Mouse (Mus musculus): ENCODE measurements around the gene Hes7.
A peak's percentile ranks its signal among the peaks of the same experiment; 100 is the strongest.

The Hes7 gene

GRCm38 (mm10) chr11:69101604-69102402 lies 18.4 kb upstream of the Hes7 start:
- no peak for DNase-seq (ENCODE audit: low read depth)

- DNase-seq (ENCODE audit: low read depth): no peak
Observed at GRCm38 (mm10) chr11:69102403-69102725, 17.8 kb upstream of the Hes7 start.

- no peak for DNase-seq (ENCODE audit: low read depth)
Observed at GRCm38 (mm10) chr11:69103121-69103520, 17.1 kb upstream of the Hes7 start.

GRCm38 (mm10) chr11:69103531-69104435 lies 16.4 kb upstream of the Hes7 start:
- no peak for DNase-seq (ENCODE audit: low read depth)

- DNase-seq (ENCODE audit: low read depth): no peak
Observed at GRCm38 (mm10) chr11:69104487-69104886, 15.7 kb upstream of the Hes7 start.

- DNase-seq (ENCODE audit: low read depth): no peak
Observed at GRCm38 (mm10) chr11:69105227-69105626, 15.0 kb upstream of the Hes7 start.

GRCm38 (mm10) chr11:69105796-69106195 lies 14.4 kb upstream of the Hes7 start:
- DNase-seq (ENCODE audit: low read depth): no peak

- DNase-seq (ENCODE audit: low read depth): no peak
Observed at GRCm38 (mm10) chr11:69106299-69106698, 13.9 kb upstream of the Hes7 start.

- no peak for DNase-seq (ENCODE audit: low read depth)
Observed at GRCm38 (mm10) chr11:69106842-69107241, 13.4 kb upstream of the Hes7 start.

GRCm38 (mm10) chr11:69107676-69108075 lies 12.5 kb upstream of the Hes7 start:
- no peak for DNase-seq (ENCODE audit: low read depth)

GRCm38 (mm10) chr11:69108223-69108622 lies 12.0 kb upstream of the Hes7 start:
- DNase-seq (ENCODE audit: low read depth): no peak

- no peak for DNase-seq (ENCODE audit: low read depth)
Observed at GRCm38 (mm10) chr11:69109032-69109900, 10.9 kb upstream of the Hes7 start.

- peak; percentile 85 for DNase-seq (ENCODE audit: low read depth)
Observed at GRCm38 (mm10) chr11:69110319-69111046, 9.7 kb upstream of the Hes7 start.

GRCm38 (mm10) chr11:69111051-69111810 lies 9.0 kb upstream of the Hes7 start:
- no peak for DNase-seq (ENCODE audit: low read depth)

GRCm38 (mm10) chr11:69111865-69112264 lies 8.3 kb upstream of the Hes7 start:
- DNase-seq (ENCODE audit: low read depth): no peak

GRCm38 (mm10) chr11:69114018-69114417 lies 6.2 kb upstream of the Hes7 start:
- DNase-seq (ENCODE audit: low read depth): no peak

GRCm38 (mm10) chr11:69114621-69115020 lies 5.6 kb upstream of the Hes7 start:
- DNase-seq (ENCODE audit: low read depth): no peak

GRCm38 (mm10) chr11:69116843-69117242 lies 3.4 kb upstream of the Hes7 start:
- no peak for DNase-seq (ENCODE audit: low read depth)

GRCm38 (mm10) chr11:69117737-69118695 lies 2.2 kb upstream of the Hes7 start:
- DNase-seq (ENCODE audit: low read depth): no peak

GRCm38 (mm10) chr11:69118765-69119164 lies 1.4 kb upstream of the Hes7 start:
- peak; percentile 76 for DNase-seq (ENCODE audit: low read depth)

Measured in c-Kit-positive CD71-negative TER-119-negative erythroid progenitor cells, embryonic 14.5 days (primary cell).